Mouse (Mus musculus): ENCODE results near the gene Gm30191.

GRCm38 (mm10) chr4:134246719-134247258 is at the start of gene Gm30191:
- TF ChIP-seq CTCF (IDR thresholded peaks at IDR 0.05; ENCODE audit: low read depth, low read length) (no peak), POLR2A (IDR thresholded peaks at IDR 0.05; ENCODE audit: extremely low read depth, insufficient read depth, low read length) (no peak)

Data from liver, adult 2 months (tissue).